Mouse (Mus musculus): Measurements from ENCODE around the gene Zbtb22.
"Not testable (repeated sequence)": the region's sequence is repeated elsewhere in the genome, so short reads cannot be mapped to it uniquely, and the experiment has no call there.

DNA sequence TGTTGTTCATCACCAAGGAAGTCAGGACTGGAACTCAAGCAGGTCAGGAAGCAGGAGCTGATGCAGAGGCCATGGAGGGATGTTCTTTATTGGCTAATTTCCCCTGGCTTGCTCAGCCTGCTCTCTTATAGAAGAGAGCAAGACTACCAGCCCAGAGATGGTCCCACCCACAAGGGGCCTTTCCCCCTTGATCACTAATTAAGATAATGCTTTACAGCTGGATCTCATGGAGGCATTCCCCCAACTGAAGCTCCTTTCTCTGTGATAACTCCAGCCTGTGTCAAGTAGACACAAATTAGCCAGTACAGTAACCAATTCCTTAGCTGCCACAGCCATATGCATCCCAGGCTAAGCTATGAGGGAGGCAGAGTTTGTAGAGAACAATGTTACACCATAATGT, 27.5 kb upstream of the Zbtb22 start:
- not testable (repeated sequence) for TF ChIP-seq CTCF (IDR thresholded peaks at IDR 0.05; ENCODE audit: insufficient read depth, low read length); POLR2A (IDR thresholded peaks at IDR 0.05; ENCODE audit: borderline replicate concordance, extremely low read depth, low read depth, low read length)
